Mouse (Mus musculus) small intestine, adult 2 months (tissue): ENCODE measurements around the gene 4930550L24Rik. TPM values are rescaled to one million over a fixed set of nuclear protein-coding genes. Genes with fewer than 3 reads are reported as not detected.

Experiments used
- H3K27ac ChIP-seq: fragments of 200-500 bp; 2 replicates; pipeline ENCODE4 v1.5.1; 2012; ENCODE audit warnings: low read depth, low read length, control low read depth, inconsistent platforms; ENCODE audit not compliant: insufficient read depth
- H3K27me3 ChIP-seq: fragments of 200-500 bp; 2 replicates; pipeline ENCODE4 v1.6.1; 2012; ENCODE audit warnings: mild to moderate bottlenecking, moderate library complexity, low read length, inconsistent platforms; ENCODE audit not compliant: control insufficient read depth, insufficient read depth
- H3K36me3 ChIP-seq: fragments of 200-500 bp; 2 replicates; pipeline ENCODE4 v1.6.1; 2012; ENCODE audit warnings: mild to moderate bottlenecking, low read length, control low read depth, inconsistent platforms; ENCODE audit not compliant: control insufficient read depth, insufficient read depth
- H3K4me1 ChIP-seq: fragments of 200-500 bp; 2 replicates; pipeline ENCODE4 v1.6.1; 2012; ENCODE audit warnings: low read length, inconsistent platforms, mixed read lengths; ENCODE audit not compliant: control insufficient read depth, insufficient read depth, insufficient read length
- H3K4me3 ChIP-seq: fragments of 200-500 bp; 2 replicates; pipeline ENCODE4 v1.5.1; 2012; ENCODE audit warnings: low read depth, mild to moderate bottlenecking, control low read depth, inconsistent platforms, low read length, moderate library complexity
- CTCF ChIP-seq: fragments of 200-500 bp; IDR thresholded peaks from 2 replicates; pipeline ENCODE4 v1.5.1; 2012; ENCODE audit warnings: low read depth, mild to moderate bottlenecking, control low read depth, inconsistent platforms, low read length, moderate library complexity, mixed read lengths; ENCODE audit not compliant: insufficient replicate concordance, insufficient read length; ENCODE audit errors: extremely low read depth
- POLR2A ChIP-seq: fragments of 200-500 bp; IDR thresholded peaks from 2 replicates; pipeline ENCODE4 v1.6.1; 2012; ENCODE audit warnings: low read depth, mild to moderate bottlenecking, control low read depth, inconsistent platforms, low read length, moderate library complexity
- WGBS: fragments of 180-500 bp; shearing (Covaris S2); methylation state at CpG from one replicate; pipeline ENCODE4 v1.1.7; 2018; 5-methylcytosine and 5-hydroxymethylcytosine counted together
- polyA plus RNA-seq: library from polyadenylated mRNA; depleted of rRNA; stranded (reverse); fragments of >200 nt; gene quantifications from 2 replicates; pipeline ENCODE4 v1.2.3, GENCODE M21; 2012; rRNA removed

Gene 4930550L24Rik
- polyA plus RNA-seq: not detected in 2 replicates

DNA sequence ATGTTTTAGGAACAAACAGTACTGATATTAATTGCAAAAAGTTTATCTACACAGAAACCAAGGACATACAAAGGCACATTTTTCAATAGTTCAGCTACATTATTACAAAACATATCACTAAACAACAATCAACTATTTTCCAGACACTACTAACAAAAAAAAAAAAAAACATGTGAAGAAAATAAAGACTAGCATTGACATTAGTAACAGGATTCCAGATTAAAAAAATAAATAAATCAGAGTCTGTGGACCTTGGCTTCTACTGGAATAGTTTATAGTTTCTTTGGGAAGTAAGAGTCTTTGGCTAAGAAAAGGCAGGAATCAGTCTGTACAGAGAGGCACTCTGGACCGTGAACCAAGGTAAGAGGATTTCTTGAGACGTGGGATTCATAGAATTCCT is at the start of gene 4930550L24Rik:
TSS of gene 4930550L24Rik (plus strand) at position 301 of the 400 bp plus-strand sequence.
- no peak within 1 kb of the TSS for H3K27ac ChIP-seq
- H3K36me3 ChIP-seq: no peaks in the 10 kb centered on the region
- H3K27me3 ChIP-seq: no peaks in the 10 kb centered on the region
- no peaks in the 10 kb centered on the region for H3K4me1 ChIP-seq
- H3K4me3 ChIP-seq: no peak within 1 kb of the TSS
- 71% methylated on average over 2 of the region's 2 CpGs for WGBS
- no peak for TF ChIP-seq CTCF
- no peak for TF ChIP-seq POLR2A

DNA sequence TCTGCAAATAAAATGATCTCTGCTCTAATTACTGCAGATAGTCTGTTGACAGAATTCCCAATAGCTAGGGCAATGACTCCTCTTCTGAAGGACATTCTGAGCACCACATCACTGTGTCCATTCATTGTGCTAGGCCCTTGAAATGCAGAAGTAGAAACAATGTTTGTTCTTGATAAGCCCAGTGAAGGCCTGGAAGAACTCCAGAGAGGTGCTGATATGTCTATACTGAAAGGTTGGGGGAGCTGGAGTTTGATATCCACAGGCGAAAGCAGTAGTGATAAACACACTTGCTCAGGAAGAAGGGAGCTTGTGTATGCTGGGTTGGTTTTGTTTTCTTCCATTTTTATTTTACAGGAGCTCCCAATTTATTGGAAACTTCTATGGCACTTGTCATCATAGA is 8.4 kb upstream of the 4930550L24Rik start:
- Histone ChIP-seq H3K4me3 (no peak overlapping the region), H3K27ac (no peak overlapping the region), H3K4me1 (no peaks in the 10 kb centered on the region), H3K27me3 (no peaks in the 10 kb centered on the region), H3K36me3 (no peaks in the 10 kb centered on the region)
- TF ChIP-seq POLR2A: no peak
- no peak for TF ChIP-seq CTCF
- 74% methylated on average over 1 of the region's 1 CpGs for WGBS

DNA sequence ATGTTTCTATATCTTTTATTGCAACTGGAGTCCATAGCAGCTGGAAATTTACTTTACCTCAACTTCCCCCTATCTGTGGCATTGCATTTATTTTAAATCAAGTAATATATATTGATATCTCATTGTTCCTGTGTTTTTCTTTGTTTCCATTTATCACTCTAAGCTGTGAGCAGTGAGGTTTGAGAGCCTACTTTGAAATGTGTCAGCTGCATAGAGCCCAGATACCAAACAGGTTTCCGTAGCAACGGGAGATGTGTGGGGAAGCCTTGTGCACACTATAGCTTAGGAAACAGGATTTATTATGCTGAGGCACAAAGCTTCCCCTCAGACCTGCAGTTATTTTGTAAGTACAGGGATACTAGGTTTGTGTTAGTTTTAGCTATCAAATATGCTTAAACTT is 58.8 kb downstream of the 4930550L24Rik start:
- TF ChIP-seq CTCF: no peak
- no peak for TF ChIP-seq POLR2A
- no peaks in the 10 kb centered on the region for H3K36me3 ChIP-seq
- H3K4me1 ChIP-seq: no peaks in the 10 kb centered on the region
- H3K27me3 ChIP-seq: no peaks in the 10 kb centered on the region
- no peak overlapping the region for H3K4me3 ChIP-seq
- WGBS: 90% methylated on average over 2 of the region's 2 CpGs
- no peak overlapping the region for H3K27ac ChIP-seq
